Mouse (Mus musculus) liver, adult 2 months (tissue): ENCODE data around the gene Ccdc62. TPM values are rescaled to one million over a fixed set of nuclear protein-coding genes. Genes with fewer than 3 reads are reported as not detected.

Source experiments
- DNase-seq: peaks from one replicate; pipeline ENCODE4 v3.0.0-alpha.2; 2011; ENCODE audit warnings: low read depth, low spot score; ENCODE audit errors: extremely low read depth
- H3K27ac ChIP-seq: fragments of 200-500 bp; replicated peaks from 2 replicates; pipeline ENCODE4 v1.5.1; 2012; ENCODE audit warnings: low read depth, mild to moderate bottlenecking, control low read depth, inconsistent platforms, low read length; ENCODE audit not compliant: insufficient read depth
- H3K27me3 ChIP-seq: fragments of 200-500 bp; 2 replicates; pipeline ENCODE4 v1.6.1; 2012; ENCODE audit warnings: mild to moderate bottlenecking, moderate library complexity, low read length, inconsistent platforms; ENCODE audit not compliant: control insufficient read depth, insufficient read depth
- H3K36me3 ChIP-seq: fragments of 200-500 bp; 2 replicates; pipeline ENCODE4 v1.6.1; 2012; ENCODE audit warnings: low read length, inconsistent platforms; ENCODE audit not compliant: control insufficient read depth, insufficient read depth
- H3K4me1 ChIP-seq: fragments of 200-500 bp; 2 replicates; pipeline ENCODE4 v1.6.1; 2011; ENCODE audit warnings: low read length; ENCODE audit not compliant: control insufficient read depth, insufficient read depth
- H3K4me3 ChIP-seq: fragments of 200-500 bp; 2 replicates; pipeline ENCODE4 v1.5.1; 2011; ENCODE audit warnings: low read depth, mild to moderate bottlenecking, control low read depth, low read length, moderate library complexity; ENCODE audit not compliant: insufficient read depth
- H3K79me2 ChIP-seq: fragments of 200-500 bp; 2 replicates; pipeline ENCODE4 v1.6.1; 2012; ENCODE audit warnings: inconsistent platforms, mild to moderate bottlenecking, low read length, moderate library complexity; ENCODE audit not compliant: control insufficient read depth, insufficient read depth
- H3K9ac ChIP-seq: fragments of 200-500 bp; 2 replicates; pipeline ENCODE4 v1.6.1; 2012; ENCODE audit warnings: low read depth, mild to moderate bottlenecking, control low read depth, inconsistent platforms, low read length
- CTCF ChIP-seq: fragments of 200-500 bp; IDR thresholded peaks from 2 replicates; pipeline ENCODE4 v1.5.1; 2011; ENCODE audit warnings: low read depth, low read length, control low read depth
- POLR2A ChIP-seq: fragments of 200-500 bp; IDR thresholded peaks from 2 replicates; pipeline ENCODE4 v1.6.1; 2011; ENCODE audit warnings: low read length, control low read depth; ENCODE audit not compliant: insufficient read depth; ENCODE audit errors: extremely low read depth
- whole genome bisulfite sequencing: fragments of 180-500 bp; shearing (Covaris S2); methylation state at CpG from one replicate; pipeline ENCODE4 v1.1.7; 2018; 5-methylcytosine and 5-hydroxymethylcytosine counted together
- polyA plus RNA-seq: library from polyadenylated mRNA; depleted of rRNA; stranded (reverse); fragments of >200 nt; gene quantifications from 2 replicates; pipeline ENCODE4 v1.2.3, GENCODE M21; 2012
- total RNA-seq: library from RNA; depleted of rRNA; stranded (reverse); fragments of >200 nt; gene quantifications from 2 replicates; pipeline ENCODE4 v1.2.3, GENCODE M21; 2014

Ccdc62 gene
- total and polyA plus RNA-seq, 2 experiments, result 2.1 to 3.2 TPM

DNA sequence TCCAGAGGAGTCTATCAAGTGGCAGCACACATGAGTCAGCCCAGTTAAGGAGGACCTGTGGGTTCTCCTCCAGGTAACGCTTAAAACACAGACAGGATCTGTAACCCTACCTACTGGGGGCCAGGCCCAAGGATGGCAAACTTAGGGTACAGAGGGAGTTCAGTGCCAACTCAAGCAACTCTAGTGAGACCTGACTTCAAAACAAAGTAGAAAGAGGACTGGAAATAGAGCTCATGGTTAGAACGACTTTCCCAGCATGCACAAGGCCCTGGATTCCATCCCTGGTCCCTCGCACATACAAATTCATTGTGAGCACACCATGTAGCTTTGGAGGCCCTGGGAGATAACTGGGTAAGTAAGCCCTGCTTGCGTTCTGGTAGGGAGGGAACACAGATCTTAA, 40.1 kb downstream of the Ccdc62 start:
- H3K9ac ChIP-seq, result no peak overlapping the region
- TF ChIP-seq CTCF (no peak), POLR2A (no peak)
- H3K27ac ChIP-seq, result no peak overlapping the region
- H3K27me3 ChIP-seq, result no peaks in the 10 kb centered on the region
- no peaks in the 10 kb centered on the region for H3K36me3 ChIP-seq
- H3K4me3 ChIP-seq, result no peak overlapping the region
- no peaks in the 10 kb centered on the region for H3K79me2 ChIP-seq
- no peak for DNase-seq
- 92% methylated on average over 4 of the region's 4 CpGs for WGBS
- peaks cover 10% of the 10 kb centered on the region for H3K4me1 ChIP-seq

- DNase-seq, result no peak
- Histone ChIP-seq H3K9ac (no peak overlapping the region), H3K79me2 (no peaks in the 10 kb centered on the region), H3K4me3 (no peak overlapping the region), H3K36me3 (no peaks in the 10 kb centered on the region), H3K4me1 (peaks cover 24% of the 10 kb centered on the region), H3K27ac (no peak overlapping the region), H3K27me3 (no peaks in the 10 kb centered on the region)
- WGBS, result 61% methylated on average over 6 of the region's 6 CpGs
- TF ChIP-seq CTCF (no peak), POLR2A (no peak)
Observed at GRCm38 (mm10) chr5:123972453-123972852, 42.0 kb downstream of the Ccdc62 start.

DNA sequence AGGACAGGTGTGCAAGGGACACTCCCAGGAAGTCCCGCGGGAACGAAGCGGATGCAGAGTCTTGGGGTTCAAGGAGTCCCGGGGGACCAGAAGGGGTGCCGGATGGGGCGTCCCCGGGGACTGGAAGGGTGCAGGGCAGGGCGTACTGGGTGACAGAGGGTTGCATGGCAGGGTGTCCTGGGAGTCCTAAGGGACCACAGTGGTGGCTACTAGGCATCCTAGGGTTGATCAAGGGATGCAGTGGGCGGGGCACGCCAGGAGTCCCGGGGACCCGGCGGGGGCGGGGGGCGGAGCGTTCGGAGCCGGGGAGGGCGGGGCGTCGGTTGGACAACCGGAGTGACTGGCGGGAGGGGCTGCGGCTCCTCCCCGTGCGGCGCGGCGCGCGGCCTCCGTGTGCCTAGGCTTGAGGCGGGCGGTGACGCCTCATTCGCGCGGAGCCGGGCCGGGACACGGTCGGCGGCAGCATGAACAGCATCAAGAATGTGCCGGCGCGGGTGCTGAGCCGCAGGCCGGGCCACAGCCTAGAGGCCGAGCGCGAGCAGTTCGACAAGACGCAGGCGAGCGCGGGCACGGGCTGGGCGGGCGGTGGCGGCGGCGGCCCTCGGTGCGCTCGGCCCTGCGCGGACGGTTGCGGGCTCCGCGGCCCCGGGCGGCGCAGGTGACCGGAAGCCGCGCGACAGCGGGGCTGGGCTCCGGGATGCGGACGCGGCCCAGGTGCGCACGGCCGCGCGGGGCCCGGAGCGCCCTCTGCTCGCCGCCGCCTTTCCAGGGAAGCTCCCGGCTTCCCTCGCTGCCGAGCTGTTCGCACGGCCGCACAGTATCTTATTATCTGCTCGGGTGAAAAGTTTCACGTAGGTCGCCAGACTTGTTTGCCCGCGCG, 43.1 kb downstream of the Ccdc62 start, which contains the start of gene Hip1r:
Gene Hip1r, plus strand, starts transcription at position 330 of the 880 bp plus-strand sequence.
- WGBS, result 5% methylated on average over 104 of the region's 106 CpGs
- Histone ChIP-seq H3K27me3 (no peaks in the 10 kb centered on the region), H3K36me3 (no peaks in the 10 kb centered on the region), H3K9ac (peak within 1 kb of the TSS; percentile 99), H3K4me3 (peak within 1 kb of the TSS; percentile 71), H3K4me1 (peaks cover 34% of the 10 kb centered on the region), H3K79me2 (peaks cover 4% of the 10 kb centered on the region; the same call in 1 of the 2 replicates), H3K27ac (peak within 1 kb of the TSS; percentile 85)
- peak; percentile 90 for TF ChIP-seq POLR2A
- no peak for TF ChIP-seq CTCF
- peak; percentile 52 for DNase-seq

DNA sequence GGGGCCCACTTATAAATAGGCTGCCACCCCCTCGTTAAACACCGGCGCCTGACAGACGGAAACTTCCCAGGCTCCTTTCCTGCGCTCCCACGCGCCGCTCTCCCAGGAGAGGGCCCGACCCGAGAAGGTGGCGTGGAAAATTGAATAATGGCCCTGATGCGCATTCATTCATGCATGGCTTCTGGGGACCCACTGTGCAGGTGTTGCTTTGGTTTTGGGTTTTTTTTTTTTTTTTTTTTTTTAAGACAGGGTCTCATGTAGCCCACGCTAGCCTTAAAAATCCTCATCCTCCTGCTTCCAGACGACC, 43.7 kb downstream of the Ccdc62 start:
- 2% methylated on average over 14 of the region's 14 CpGs for WGBS
- Histone ChIP-seq H3K79me2 (peaks cover 6% of the 10 kb centered on the region; the same call in 1 of the 2 replicates), H3K36me3 (no peaks in the 10 kb centered on the region), H3K4me1 (peaks cover 35% of the 10 kb centered on the region), H3K4me3 (peak overlapping the region; percentile 71), H3K27ac (peak overlapping the region; percentile 85), H3K27me3 (no peaks in the 10 kb centered on the region), H3K9ac (peak overlapping the region; percentile 99)
- DNase-seq, result no peak
- TF ChIP-seq POLR2A, result no peak
- TF ChIP-seq CTCF, result no peak

- peak overlapping the region; percentile 34 for H3K9ac ChIP-seq
- peak overlapping the region; percentile 39 for H3K4me3 ChIP-seq
- peak; percentile 61 for DNase-seq
- TF ChIP-seq POLR2A, result no peak
- H3K79me2 ChIP-seq, result peaks cover 8% of the 10 kb centered on the region; the same call in 1 of the 2 replicates
- no peaks in the 10 kb centered on the region for H3K36me3 ChIP-seq
- H3K27me3 ChIP-seq, result no peaks in the 10 kb centered on the region
- H3K4me1 ChIP-seq, result peaks cover 35% of the 10 kb centered on the region
- 17% methylated on average over 11 of the region's 11 CpGs for WGBS
- peak overlapping the region; percentile 61 for H3K27ac ChIP-seq
Observed at GRCm38 (mm10) chr5:123974616-123975111, 44.2 kb downstream of the Ccdc62 start.
